Mouse (Mus musculus): Measurements from ENCODE around the gene Hcst. TPM values are rescaled to one million over a fixed set of nuclear protein-coding genes. Genes with fewer than 3 reads are reported as not detected.

Hcst gene
- polyA plus RNA-seq, 1 experiment from 2014 or later: 2.5 TPM

DNA sequence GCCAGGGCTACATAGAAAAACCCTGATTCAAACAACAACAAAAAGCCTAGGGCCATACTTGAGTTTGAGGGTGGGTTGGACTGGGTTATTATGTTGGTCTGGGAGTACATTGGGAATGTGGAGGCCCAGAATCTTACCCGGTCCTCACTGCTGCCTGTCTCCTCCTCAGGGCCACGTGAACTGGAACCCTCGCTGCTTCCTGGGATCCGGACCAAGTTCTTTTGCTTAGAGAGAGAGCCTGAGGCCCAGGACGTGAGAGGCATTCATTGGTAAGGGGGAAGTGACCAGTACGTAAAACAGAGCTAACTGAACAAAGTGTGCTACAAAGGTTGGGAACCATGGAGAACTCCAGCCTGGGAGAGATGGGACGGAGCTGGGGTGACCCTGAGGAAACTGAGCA lies 30.6 kb upstream of the Hcst start:
- 70% methylated on average over 7 of the region's 7 CpGs for WGBS
- Histone ChIP-seq H3K9me3 (no peaks in the 10 kb centered on the region), H3K9ac (no peak overlapping the region), H3K36me3 (no peaks in the 10 kb centered on the region), H3K27ac (no peak overlapping the region), H3K27me3 (replicated peaks) (peaks cover 32% of the 10 kb centered on the region), H3K4me3 (replicated peaks) (no peak overlapping the region), H3K4me1 (replicated peaks) (peaks cover 11% of the 10 kb centered on the region; the same call in 1 of the 2 replicates), H3K4me2 (replicated peaks) (no peak overlapping the region)
- ATAC-seq: no peak

DNA sequence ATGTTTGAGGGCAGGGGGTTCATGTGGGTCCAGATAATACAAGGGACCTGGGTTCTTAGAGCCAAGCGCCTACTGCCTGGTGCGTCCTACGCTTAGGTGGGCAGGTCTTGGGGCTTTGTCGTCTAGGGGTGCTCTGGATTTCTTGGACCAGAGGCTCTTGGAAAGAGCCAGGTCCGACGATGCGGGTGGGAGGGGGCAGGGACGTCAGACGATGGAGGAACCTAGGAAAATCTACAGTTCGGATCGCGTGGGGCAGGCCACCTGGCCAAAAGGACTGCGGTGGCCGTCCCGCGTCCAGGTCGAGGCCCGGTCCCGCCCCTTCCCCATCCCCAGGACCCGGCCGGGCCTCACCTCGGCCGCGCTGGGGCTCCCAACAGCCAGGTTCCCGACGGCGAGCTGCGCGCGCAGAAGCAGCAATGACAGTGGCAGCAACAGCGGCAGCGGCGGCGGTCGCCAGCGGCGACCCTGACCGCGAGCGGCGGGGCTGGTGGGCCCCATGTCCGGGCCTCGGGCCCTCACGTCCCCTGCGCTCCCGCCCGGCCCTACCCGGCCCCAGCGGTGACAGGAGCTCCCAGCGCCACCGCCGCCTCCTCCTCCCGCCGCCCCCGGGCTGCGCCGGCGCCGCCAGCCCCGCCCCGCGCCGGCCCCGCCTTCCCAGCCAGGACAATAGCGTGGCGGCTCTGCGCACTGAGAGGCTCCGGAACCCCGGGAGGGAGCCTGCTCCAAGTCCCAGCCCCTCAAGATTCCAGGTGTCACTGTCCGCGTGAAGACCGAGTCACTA lies 25.5 kb upstream of the Hcst start, which contains the start of gene Aplp1:
TSS of gene Aplp1 (minus strand) at position 565 of the 781 bp plus-strand sequence.
- peak within 1 kb of the TSS; percentile 69 for H3K4me3 ChIP-seq (replicated peaks)
- peak within 1 kb of the TSS; percentile 93 for H3K4me2 ChIP-seq (replicated peaks)
- H3K9ac ChIP-seq: peak within 1 kb of the TSS; percentile 60
- no peaks in the 10 kb centered on the region for H3K36me3 ChIP-seq
- peak; percentile 85 for ATAC-seq
- no peaks in the 10 kb centered on the region for H3K9me3 ChIP-seq
- H3K27me3 ChIP-seq (replicated peaks): peaks cover 8% of the 10 kb centered on the region
- under 1% methylated on average over 52 of the region's 72 CpGs for WGBS
- H3K4me1 ChIP-seq (replicated peaks): peaks cover 21% of the 10 kb centered on the region
- H3K27ac ChIP-seq: no peak within 1 kb of the TSS

DNA sequence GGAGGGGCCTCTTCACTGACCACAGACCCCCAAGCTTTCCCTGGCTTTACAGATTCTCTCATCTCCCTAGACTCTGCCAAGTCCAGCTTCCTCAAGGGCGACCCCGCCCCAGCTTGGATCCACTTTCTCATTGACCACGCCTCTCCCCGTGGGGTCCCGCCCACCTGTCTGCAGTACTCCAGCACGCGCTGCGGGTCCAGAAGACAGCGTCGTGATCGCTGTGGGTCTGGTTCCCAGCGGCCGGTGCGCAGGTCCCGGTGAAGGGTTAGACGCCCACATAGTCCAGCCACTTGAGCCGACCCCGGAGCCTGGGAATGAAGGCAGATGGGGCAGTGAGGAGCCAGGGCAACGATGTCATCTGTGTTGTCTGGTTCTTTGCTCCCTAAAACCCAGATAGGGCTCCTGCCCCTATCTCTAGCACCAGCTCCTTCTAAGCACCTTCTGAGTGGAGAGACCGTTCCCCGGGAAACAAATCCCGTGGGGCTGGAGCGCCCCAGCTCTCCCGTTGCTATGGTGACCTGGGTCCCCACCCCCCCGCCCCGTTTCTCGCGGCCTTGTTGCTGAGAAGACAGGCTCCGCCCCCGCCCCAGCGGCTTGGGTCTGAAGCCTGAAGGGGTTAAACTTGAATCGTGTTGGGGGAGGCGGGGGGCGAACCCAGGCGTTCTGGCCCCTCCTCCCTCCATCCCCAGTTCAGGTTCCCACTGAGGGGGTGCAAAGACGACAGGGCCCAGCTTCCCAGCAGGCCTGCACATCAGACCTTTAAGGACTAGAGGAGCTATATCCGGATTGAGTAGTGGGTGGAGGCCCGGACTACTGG lies 24.7 kb upstream of the Hcst start:
- 2% methylated on average over 38 of the region's 38 CpGs for WGBS
- Histone ChIP-seq H3K9ac (peak overlapping the region; percentile 60), H3K4me2 (replicated peaks) (peak overlapping the region; percentile 93), H3K4me1 (replicated peaks) (peaks cover 21% of the 10 kb centered on the region), H3K27ac (no peak overlapping the region), H3K9me3 (no peaks in the 10 kb centered on the region), H3K36me3 (no peaks in the 10 kb centered on the region), H3K27me3 (replicated peaks) (peaks cover 8% of the 10 kb centered on the region), H3K4me3 (replicated peaks) (peak overlapping the region; percentile 69)
- peak; percentile 27 for ATAC-seq

DNA sequence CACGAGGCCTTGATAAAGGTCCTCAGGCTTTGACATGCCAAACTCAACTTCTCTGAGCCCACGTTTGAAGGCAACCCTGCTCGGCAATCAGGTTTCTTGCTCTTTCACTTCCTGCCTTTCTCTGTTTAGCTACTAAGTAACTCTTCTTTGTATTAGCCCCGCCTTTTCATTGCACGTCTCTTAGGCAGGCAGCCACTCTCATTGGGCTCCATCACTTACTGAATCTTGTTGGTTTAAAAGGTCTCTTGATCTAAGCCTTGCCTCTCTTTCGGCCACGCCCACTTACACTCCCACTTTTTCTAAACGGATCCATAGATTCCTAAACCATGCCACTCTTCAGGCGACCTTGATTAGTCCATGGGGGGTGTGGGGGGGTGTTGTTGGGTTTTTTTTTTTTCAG lies 24.0 kb upstream of the Hcst start:
- H3K36me3 ChIP-seq: no peaks in the 10 kb centered on the region
- H3K4me2 ChIP-seq (replicated peaks): peak overlapping the region; percentile 93
- 23% methylated on average over 9 of the region's 9 CpGs for WGBS
- H3K27ac ChIP-seq: no peak overlapping the region
- H3K9ac ChIP-seq: no peak overlapping the region
- no peaks in the 10 kb centered on the region for H3K9me3 ChIP-seq
- peaks cover 21% of the 10 kb centered on the region for H3K4me1 ChIP-seq (replicated peaks)
- H3K27me3 ChIP-seq (replicated peaks): peaks cover 8% of the 10 kb centered on the region
- ATAC-seq: no peak
- peak overlapping the region; percentile 69 for H3K4me3 ChIP-seq (replicated peaks)

DNA sequence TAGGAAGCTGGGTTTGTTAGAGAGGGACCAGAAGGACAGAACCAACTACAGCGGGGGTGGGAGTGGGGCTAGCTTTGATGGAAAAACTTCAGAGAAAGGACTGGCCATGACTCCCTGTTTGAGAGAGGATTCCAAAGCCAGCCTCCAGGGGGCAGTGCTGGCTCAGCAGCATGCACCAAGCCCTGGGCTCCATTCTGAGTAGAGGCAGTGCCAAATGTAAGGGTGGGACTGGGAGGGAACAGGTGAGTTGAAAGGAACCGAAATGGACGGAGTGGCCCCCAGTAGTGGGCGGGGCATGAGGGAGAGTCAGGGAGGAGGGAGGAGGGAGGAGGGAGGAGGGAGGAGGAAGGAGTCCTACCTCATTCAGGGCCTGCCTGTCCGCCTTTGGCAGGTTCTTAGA lies 21.0 kb upstream of the Hcst start:
- no peaks in the 10 kb centered on the region for H3K36me3 ChIP-seq
- no peak overlapping the region for H3K4me3 ChIP-seq (replicated peaks)
- peaks cover 11% of the 10 kb centered on the region for H3K27me3 ChIP-seq (replicated peaks)
- H3K9ac ChIP-seq: no peak overlapping the region
- peak; percentile 26; the same call in 1 of the 2 replicates for ATAC-seq
- no peak overlapping the region for H3K4me2 ChIP-seq (replicated peaks)
- WGBS: 29% methylated on average over 4 of the region's 5 CpGs
- peaks cover 21% of the 10 kb centered on the region for H3K4me1 ChIP-seq (replicated peaks)
- H3K9me3 ChIP-seq: no peaks in the 10 kb centered on the region
- no peak overlapping the region for H3K27ac ChIP-seq

DNA sequence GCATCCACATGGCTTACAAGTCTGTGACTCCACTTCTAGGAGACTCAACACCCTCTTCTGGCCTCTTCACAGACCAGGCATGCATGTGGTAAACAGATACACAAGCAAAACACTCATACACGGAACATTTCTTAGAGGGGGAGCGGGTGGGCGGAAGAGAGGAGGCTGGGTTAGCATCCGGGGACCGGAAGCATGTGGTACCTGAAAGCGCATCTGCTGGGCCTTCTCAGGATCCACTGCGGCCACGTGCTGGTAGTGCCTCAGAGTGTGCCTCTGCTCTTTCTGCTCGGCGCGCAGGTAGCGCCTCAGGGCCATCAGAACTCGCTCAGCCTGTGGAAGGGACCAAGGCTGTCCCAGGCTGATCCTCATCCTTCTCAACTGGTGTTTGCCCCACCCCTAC lies 20.1 kb upstream of the Hcst start:
- H3K4me2 ChIP-seq (replicated peaks): no peak overlapping the region
- no peak overlapping the region for H3K9ac ChIP-seq
- 78% methylated on average over 13 of the region's 13 CpGs for WGBS
- H3K27me3 ChIP-seq (replicated peaks): peaks cover 9% of the 10 kb centered on the region
- H3K4me1 ChIP-seq (replicated peaks): peaks cover 14% of the 10 kb centered on the region
- H3K4me3 ChIP-seq (replicated peaks): no peak overlapping the region
- no peaks in the 10 kb centered on the region for H3K9me3 ChIP-seq
- ATAC-seq: no peak
- H3K27ac ChIP-seq: no peak overlapping the region
- H3K36me3 ChIP-seq: no peaks in the 10 kb centered on the region

DNA sequence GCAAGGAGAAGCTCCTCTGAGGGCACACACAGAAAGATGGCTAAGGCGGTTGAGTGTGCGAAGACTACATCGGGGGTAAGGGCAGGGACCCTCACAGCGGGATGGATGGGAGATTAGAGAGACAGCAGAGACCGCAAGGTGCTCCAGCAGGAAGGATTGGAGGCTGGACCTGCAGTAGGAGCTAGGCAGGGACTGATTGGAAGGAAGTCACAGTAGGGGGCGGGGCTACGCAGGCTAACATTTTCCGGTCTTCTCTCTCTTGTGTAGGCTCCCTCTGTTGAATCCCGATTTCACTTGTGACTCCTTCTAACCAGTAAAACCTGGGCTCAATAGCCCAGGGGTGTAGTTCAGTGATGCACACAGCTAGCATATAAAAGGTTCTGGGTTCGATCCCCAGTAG lies 17.2 kb upstream of the Hcst start:
- no peaks in the 10 kb centered on the region for H3K9me3 ChIP-seq
- H3K4me1 ChIP-seq (replicated peaks): peaks cover 3% of the 10 kb centered on the region; the same call in 1 of the 2 replicates
- ATAC-seq: no peak
- no peak overlapping the region for H3K4me3 ChIP-seq (replicated peaks)
- 29% methylated on average over 10 of the region's 10 CpGs for WGBS
- no peak overlapping the region for H3K27ac ChIP-seq
- no peaks in the 10 kb centered on the region for H3K36me3 ChIP-seq
- H3K4me2 ChIP-seq (replicated peaks): no peak overlapping the region
- no peak overlapping the region for H3K9ac ChIP-seq
- H3K27me3 ChIP-seq (replicated peaks): peaks cover 4% of the 10 kb centered on the region; the same call in 1 of the 2 replicates

DNA sequence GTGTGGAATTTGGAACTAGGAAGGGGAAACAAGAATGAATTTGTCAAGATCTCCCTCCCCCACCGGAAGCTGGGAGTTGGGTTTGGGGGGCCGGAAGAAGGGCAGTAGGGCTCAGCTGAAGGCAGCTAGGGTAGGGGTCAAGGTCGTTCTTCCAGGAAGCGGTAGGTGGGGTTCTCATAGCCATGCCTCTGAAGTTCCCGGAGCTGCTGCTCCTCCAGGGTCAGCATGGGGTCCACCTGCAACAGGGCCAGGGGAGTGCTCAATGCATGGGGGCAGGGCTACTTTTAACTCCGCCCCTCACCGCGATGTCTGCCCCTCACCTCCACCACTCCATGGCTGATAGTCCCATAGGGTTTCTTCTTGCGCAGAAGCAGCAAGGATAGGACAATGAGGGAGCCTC lies 15.5 kb upstream of the Hcst start:
- H3K4me1 ChIP-seq (replicated peaks): peaks cover 3% of the 10 kb centered on the region; the same call in 1 of the 2 replicates
- no peak overlapping the region for H3K4me3 ChIP-seq (replicated peaks)
- ATAC-seq: no peak
- H3K27me3 ChIP-seq (replicated peaks): peaks cover 4% of the 10 kb centered on the region; the same call in 1 of the 2 replicates
- H3K9me3 ChIP-seq: no peaks in the 10 kb centered on the region
- no peak overlapping the region for H3K9ac ChIP-seq
- no peaks in the 10 kb centered on the region for H3K36me3 ChIP-seq
- no peak overlapping the region for H3K4me2 ChIP-seq (replicated peaks)
- WGBS: 45% methylated on average over 9 of the region's 9 CpGs
- H3K27ac ChIP-seq: no peak overlapping the region

DNA sequence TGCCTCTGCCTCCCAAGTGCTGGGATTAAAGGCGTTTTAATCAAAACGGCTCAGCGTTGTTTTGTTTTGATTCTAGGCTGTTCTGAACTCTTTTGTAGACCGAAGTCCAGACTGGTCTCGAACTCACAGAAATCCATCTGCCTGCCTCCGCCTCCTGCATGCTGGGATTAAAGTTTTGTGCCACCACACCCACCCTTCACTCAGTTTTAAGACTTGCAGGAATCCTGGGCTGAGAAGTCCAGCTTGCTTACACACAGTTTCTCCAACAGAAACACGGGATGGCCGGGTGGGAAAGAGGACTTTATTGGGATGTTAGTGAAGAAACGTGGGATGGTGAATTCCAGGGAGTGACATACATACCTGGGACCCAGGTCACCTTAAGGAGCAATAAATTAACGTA lies 15.0 kb upstream of the Hcst start:
- Histone ChIP-seq H3K36me3 (no peaks in the 10 kb centered on the region), H3K27ac (no peak overlapping the region), H3K4me1 (replicated peaks) (peaks cover 3% of the 10 kb centered on the region; the same call in 1 of the 2 replicates), H3K9ac (no peak overlapping the region), H3K4me3 (replicated peaks) (no peak overlapping the region), H3K4me2 (replicated peaks) (no peak overlapping the region), H3K9me3 (no peaks in the 10 kb centered on the region), H3K27me3 (replicated peaks) (peaks cover 4% of the 10 kb centered on the region; the same call in 1 of the 2 replicates)
- 68% methylated on average over 10 of the region's 10 CpGs for WGBS
- ATAC-seq: no peak

DNA sequence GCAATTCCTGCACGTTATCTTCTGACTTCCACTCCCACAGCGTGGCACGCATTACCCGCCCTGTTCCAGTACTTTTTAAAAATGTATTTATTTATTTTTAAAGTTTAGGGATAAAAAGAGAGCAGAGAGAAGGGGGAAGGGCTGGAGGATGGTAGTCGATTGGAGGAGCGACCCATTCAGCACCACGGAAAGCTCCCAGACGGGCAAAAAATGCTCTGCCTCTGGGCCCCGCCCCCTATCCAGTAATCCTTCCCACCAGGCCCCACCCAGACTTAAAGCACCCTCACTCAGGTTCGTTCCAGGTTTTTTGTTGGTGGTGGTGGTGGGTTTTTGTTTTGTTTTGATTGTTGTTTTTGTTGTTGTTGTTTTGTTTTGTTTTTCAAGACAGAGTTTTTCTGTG lies 14.6 kb upstream of the Hcst start:
- Histone ChIP-seq H3K27ac (no peak overlapping the region), H3K9me3 (no peaks in the 10 kb centered on the region), H3K4me2 (replicated peaks) (no peak overlapping the region), H3K27me3 (replicated peaks) (peaks cover 4% of the 10 kb centered on the region; the same call in 1 of the 2 replicates), H3K36me3 (no peaks in the 10 kb centered on the region), H3K4me3 (replicated peaks) (no peak overlapping the region), H3K4me1 (replicated peaks) (peaks cover 3% of the 10 kb centered on the region; the same call in 1 of the 2 replicates), H3K9ac (no peak overlapping the region)
- WGBS: 1% methylated on average over 10 of the region's 10 CpGs
- ATAC-seq: peak; percentile 68

DNA sequence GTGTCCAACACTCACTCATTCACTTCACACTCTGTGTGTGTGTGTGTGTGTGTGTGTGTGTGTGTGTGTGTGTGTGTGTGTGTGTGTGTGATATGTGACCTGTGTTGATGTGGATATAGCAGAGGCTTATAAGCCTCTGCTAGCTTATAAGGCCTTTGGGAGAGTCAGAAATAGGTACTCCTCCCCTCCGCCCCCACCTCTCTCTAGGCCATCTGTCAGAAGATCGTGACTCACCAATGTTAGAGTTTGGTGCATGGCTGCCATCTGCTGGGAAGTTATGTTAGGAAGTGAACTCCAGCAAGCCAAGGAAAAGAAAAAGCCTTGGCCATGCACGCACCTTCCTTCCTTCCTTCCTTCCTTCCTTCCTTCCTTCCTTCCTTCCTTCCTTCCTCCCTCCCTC lies 12.1 kb upstream of the Hcst start:
- Histone ChIP-seq H3K4me2 (replicated peaks) (no peak overlapping the region), H3K4me3 (replicated peaks) (no peak overlapping the region), H3K36me3 (0 out of 2 replicates have a peak, but pooled peaks cover 3% of the 10 kb centered on the region), H3K27me3 (replicated peaks) (peaks cover 4% of the 10 kb centered on the region; the same call in 1 of the 2 replicates), H3K9me3 (no peaks in the 10 kb centered on the region; the same call in 1 of the 2 replicates), H3K4me1 (replicated peaks) (peaks cover under 1% of the 10 kb centered on the region; the same call in 1 of the 2 replicates), H3K9ac (no peak overlapping the region), H3K27ac (no peak overlapping the region)
- 0 out of 2 replicates have a peak, but pooled peaks have one; percentile 24 for ATAC-seq
- 6% methylated on average over 3 of the region's 3 CpGs for WGBS

DNA sequence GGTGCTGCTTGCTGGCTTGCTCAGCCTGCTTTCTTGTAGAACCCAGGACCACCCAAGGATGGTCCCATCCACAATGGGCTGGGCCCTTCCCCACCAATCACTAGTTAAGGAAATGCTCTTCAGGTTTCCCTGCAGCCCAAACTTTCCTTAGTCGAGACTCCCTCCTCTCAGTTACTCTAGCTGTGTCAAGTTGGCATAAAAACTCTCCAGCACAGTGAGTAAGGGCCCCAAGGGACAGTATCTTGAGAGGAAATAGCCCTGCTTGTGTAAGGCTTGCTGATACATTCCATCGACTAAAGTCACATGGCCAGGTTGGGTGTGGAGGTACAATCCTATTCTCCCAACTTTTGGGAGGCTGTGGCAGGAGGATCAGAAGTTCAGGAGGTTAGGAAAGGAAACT lies 10.5 kb upstream of the Hcst start:
- 58% methylated on average over 2 of the region's 2 CpGs for WGBS

More for the DNA sequence above, 10.5 kb upstream of the Hcst start:
- Histone ChIP-seq H3K27me3 (replicated peaks) (no peaks in the 10 kb centered on the region), H3K36me3 (peaks cover 4% of the 10 kb centered on the region; the same call in 1 of the 2 replicates), H3K4me3 (replicated peaks) (no peak overlapping the region), H3K9ac (no peak overlapping the region), H3K9me3 (no peaks in the 10 kb centered on the region; the same call in 1 of the 2 replicates), H3K4me1 (replicated peaks) (no peaks in the 10 kb centered on the region), H3K27ac (no peak overlapping the region), H3K4me2 (replicated peaks) (no peak overlapping the region)
- no peak for ATAC-seq

Measured in intestine, embryonic 15.5 days (tissue).